Mouse (Mus musculus) lung, adult 2 months (tissue): ENCODE measurements around the gene Pign.
A peak's percentile ranks its signal among the peaks of the same experiment; 100 is the strongest.

Experiments used
- CTCF ChIP-seq: fragments of 200-500 bp; IDR thresholded peaks from 2 replicates; pipeline ENCODE4 v1.5.1; 2011; ENCODE audit warnings: mild to moderate bottlenecking, low read length, control low read depth; ENCODE audit not compliant: insufficient read depth
- POLR2A ChIP-seq: fragments of 200-500 bp; IDR thresholded peaks from 2 replicates; pipeline ENCODE4 v1.6.1; 2011; ENCODE audit warnings: low read depth, mild to moderate bottlenecking, control low read depth, low read length, borderline replicate concordance; ENCODE audit errors: extremely low read depth

DNA sequence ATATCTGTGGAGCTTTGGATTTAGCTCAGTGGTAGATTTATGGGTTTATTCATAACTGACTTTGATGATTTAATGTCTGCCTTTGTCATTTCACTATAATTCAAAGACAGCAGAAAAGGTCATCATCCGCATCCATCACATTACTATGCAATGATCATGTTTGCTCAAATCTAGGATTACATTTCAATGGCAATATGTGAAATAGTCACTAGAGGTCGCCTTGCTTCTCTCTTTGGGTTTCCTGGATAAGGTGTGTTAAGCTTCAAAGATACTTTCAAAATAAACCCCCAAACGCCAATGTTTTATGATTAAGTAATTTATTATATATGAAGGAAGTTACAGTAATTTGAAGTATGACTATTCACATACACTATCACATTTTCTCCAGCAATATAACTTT, 3.5 kb downstream of the Pign start:
- TF ChIP-seq CTCF = peak; percentile 27; the same call in 1 of the 2 replicates
- no peak for TF ChIP-seq POLR2A
